Mouse (Mus musculus) bone marrow macrophage, adult 2 months (primary cell): ENCODE measurements around the gene Runx3.

Source experiments
- CTCF ChIP-seq: IDR thresholded peaks from 2 replicates; pipeline ENCODE4 v1.5.1; 2012; ENCODE audit warnings: low read depth, mild to moderate bottlenecking, low read length, moderate library complexity
- POLR2A ChIP-seq: IDR thresholded peaks from 2 replicates; pipeline ENCODE4 v1.6.1; 2012; ENCODE audit warnings: mild to moderate bottlenecking, low read depth, low read length, borderline replicate concordance

GRCm38 (mm10) chr4:135115426-135116170 is 4.9 kb upstream of the Runx3 start:
- TF ChIP-seq CTCF (no peak), POLR2A (no peak)
